Mouse (Mus musculus): Measurements from ENCODE around the gene Cxcl16. TPM values are rescaled to one million over a fixed set of nuclear protein-coding genes. Genes with fewer than 3 reads are reported as not detected.
"Not testable (repeated sequence)": the region's sequence is repeated elsewhere in the genome, so short reads cannot be mapped to it uniquely, and the experiment has no call there.

Gene Cxcl16
- polyA plus RNA-seq, 1 experiment from 2014 or later = 5.2 TPM

GRCm38 (mm10) chr11:70432048-70432894, 27.5 kb downstream of the Cxcl16 start, which contains the start of gene Arrb2:
Arrb2 (plus strand) TSS chr11:70432635.
- WGBS = under 1% methylated on average over 68 of the region's 75 CpGs
- H3K9ac ChIP-seq = peak within 1 kb of the TSS; percentile 90
- H3K36me3 ChIP-seq = peaks cover 13% of the 10 kb centered on the region
- ATAC-seq (ENCODE audit: low FRiP score, low read depth) = peak; percentile 97
- no peaks in the 10 kb centered on the region for H3K27me3 ChIP-seq
- no peaks in the 10 kb centered on the region for H3K9me3 ChIP-seq
- H3K4me2 ChIP-seq = peak within 1 kb of the TSS; percentile 78
- peak within 1 kb of the TSS; percentile 82 for H3K4me3 ChIP-seq
- peak within 1 kb of the TSS; percentile 93 for H3K27ac ChIP-seq (replicated peaks)
- H3K4me1 ChIP-seq (replicated peaks) = peaks cover 36% of the 10 kb centered on the region

DNA sequence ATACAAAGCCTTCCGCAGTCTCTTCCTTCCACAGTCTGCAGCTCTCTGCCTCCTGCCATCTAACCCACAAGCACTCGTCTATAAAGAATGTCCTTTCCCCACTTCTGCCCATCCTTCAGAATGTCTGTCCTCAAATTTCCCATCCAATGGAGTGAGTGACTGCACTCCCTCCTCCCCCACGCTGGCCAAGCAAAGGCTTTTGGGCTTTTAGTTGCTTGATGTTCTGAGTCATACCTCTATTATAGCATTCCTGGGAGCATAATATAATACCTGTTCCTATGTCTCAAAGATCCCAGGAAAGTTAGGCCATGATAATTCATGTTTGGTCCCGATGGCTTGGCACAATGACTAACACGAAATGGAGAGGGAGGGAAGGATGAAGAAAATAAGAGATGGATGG, 28.2 kb downstream of the Cxcl16 start:
- peak overlapping the region; percentile 93 for H3K27ac ChIP-seq (replicated peaks)
- peak overlapping the region; percentile 15; the same call in 1 of the 2 replicates for H3K9ac ChIP-seq
- WGBS = 22% methylated on average over 5 of the region's 5 CpGs

GRCm38 (mm10) chr11:70426598-70426997, 33.2 kb downstream of the Cxcl16 start:
- not testable (repeated sequence) for H3K27ac ChIP-seq (replicated peaks); H3K9me3 ChIP-seq; H3K27me3 ChIP-seq; ATAC-seq (ENCODE audit: low FRiP score, low read depth); H3K4me2 ChIP-seq; H3K4me3 ChIP-seq; H3K9ac ChIP-seq; H3K36me3 ChIP-seq
- H3K4me1 ChIP-seq (replicated peaks) = peaks cover 11% of the 10 kb centered on the region
- 65% methylated on average over 6 of the region's 6 CpGs for WGBS

More for the DNA sequence above, 28.2 kb downstream of the Cxcl16 start:
- Histone ChIP-seq H3K27me3 (no peaks in the 10 kb centered on the region), H3K4me3 (peak overlapping the region; percentile 82), H3K9me3 (no peaks in the 10 kb centered on the region), H3K4me2 (peak overlapping the region; percentile 78), H3K36me3 (peaks cover 7% of the 10 kb centered on the region), H3K4me1 (replicated peaks) (peaks cover 36% of the 10 kb centered on the region)
- ATAC-seq (ENCODE audit: low FRiP score, low read depth) = no peak

- Histone ChIP-seq H3K27me3 (no peaks in the 10 kb centered on the region), H3K36me3 (no peaks in the 10 kb centered on the region), H3K4me3 (no peak overlapping the region), H3K4me1 (replicated peaks) (no peaks in the 10 kb centered on the region), H3K4me2 (no peak overlapping the region), H3K27ac (replicated peaks) (no peak overlapping the region), H3K9me3 (no peaks in the 10 kb centered on the region), H3K9ac (no peak overlapping the region)
- WGBS = 75% methylated on average over 5 of the region's 5 CpGs
- ATAC-seq (ENCODE audit: low FRiP score, low read depth) = no peak
Measured at GRCm38 (mm10) chr11:70419486-70419885, 40.3 kb downstream of the Cxcl16 start.

DNA sequence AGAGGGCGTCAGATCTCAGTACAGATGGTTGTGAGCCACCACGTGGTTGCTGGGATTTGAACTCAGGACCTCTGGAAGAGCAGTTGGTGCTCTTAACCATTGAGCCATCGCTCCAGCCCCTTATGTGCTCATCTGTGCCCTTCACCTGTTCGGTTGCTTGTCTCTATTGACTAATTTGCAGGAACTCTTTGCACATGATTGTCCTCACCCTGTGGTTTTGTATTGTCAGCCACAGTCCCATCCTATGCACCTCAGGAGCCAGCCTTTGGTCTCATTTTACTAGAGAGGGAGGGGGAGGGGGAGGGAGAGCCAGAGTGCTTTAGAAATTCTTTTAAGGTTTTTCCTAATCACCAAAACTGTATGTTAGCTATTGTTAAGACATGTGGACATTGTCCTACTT, 41.6 kb downstream of the Cxcl16 start:
- H3K36me3 ChIP-seq = no peaks in the 10 kb centered on the region
- no peak overlapping the region for H3K4me3 ChIP-seq
- no peak overlapping the region for H3K27ac ChIP-seq (replicated peaks)
- 65% methylated on average over 4 of the region's 4 CpGs for WGBS
- no peaks in the 10 kb centered on the region for H3K9me3 ChIP-seq
- H3K4me1 ChIP-seq (replicated peaks) = no peaks in the 10 kb centered on the region
- no peak overlapping the region for H3K4me2 ChIP-seq
- no peak overlapping the region for H3K9ac ChIP-seq
- ATAC-seq (ENCODE audit: low FRiP score, low read depth) = no peak
- H3K27me3 ChIP-seq = no peaks in the 10 kb centered on the region

GRCm38 (mm10) chr11:70413961-70414360, 45.8 kb downstream of the Cxcl16 start:
- 4% methylated on average over 3 of the region's 3 CpGs for WGBS
- ATAC-seq (ENCODE audit: low FRiP score, low read depth) = no peak
- H3K27ac ChIP-seq (replicated peaks) = no peak overlapping the region

GRCm38 (mm10) chr11:70412591-70412990, 47.2 kb downstream of the Cxcl16 start:
- H3K27me3 ChIP-seq = no peaks in the 10 kb centered on the region
- H3K27ac ChIP-seq (replicated peaks) = no peak overlapping the region
- no peaks in the 10 kb centered on the region for H3K36me3 ChIP-seq
- WGBS = 77% methylated on average over 5 of the region's 5 CpGs
- H3K4me1 ChIP-seq (replicated peaks) = peaks cover 21% of the 10 kb centered on the region
- no peak overlapping the region for H3K4me2 ChIP-seq
- no peaks in the 10 kb centered on the region for H3K9me3 ChIP-seq
- H3K4me3 ChIP-seq = no peak overlapping the region
- no peak for ATAC-seq (ENCODE audit: low FRiP score, low read depth)
- no peak overlapping the region for H3K9ac ChIP-seq

More at GRCm38 (mm10) chr11:70413961-70414360, 45.8 kb downstream of the Cxcl16 start:
- H3K4me3 ChIP-seq = no peak overlapping the region
- no peaks in the 10 kb centered on the region for H3K36me3 ChIP-seq
- no peak overlapping the region for H3K4me2 ChIP-seq
- H3K9ac ChIP-seq = no peak overlapping the region
- peaks cover 8% of the 10 kb centered on the region for H3K4me1 ChIP-seq (replicated peaks)
- no peaks in the 10 kb centered on the region for H3K9me3 ChIP-seq
- H3K27me3 ChIP-seq = no peaks in the 10 kb centered on the region

- H3K9me3 ChIP-seq = no peaks in the 10 kb centered on the region
- peak overlapping the region; percentile 72; the same call in 1 of the 2 replicates for H3K27ac ChIP-seq (replicated peaks)
- peak overlapping the region; percentile 83 for H3K4me3 ChIP-seq
- H3K4me2 ChIP-seq = peak overlapping the region; percentile 83
- H3K27me3 ChIP-seq = no peaks in the 10 kb centered on the region
- no peak for ATAC-seq (ENCODE audit: low FRiP score, low read depth)
- peaks cover 26% of the 10 kb centered on the region for H3K4me1 ChIP-seq (replicated peaks)
- 64% methylated on average over 6 of the region's 6 CpGs for WGBS
- H3K36me3 ChIP-seq = 0 out of 2 replicates have a peak, but pooled peaks cover 3% of the 10 kb centered on the region
- peak overlapping the region; percentile 92 for H3K9ac ChIP-seq
Measured at GRCm38 (mm10) chr11:70410297-70410643, 49.5 kb downstream of the Cxcl16 start.

GRCm38 (mm10) chr11:70409594-70410296, 50.0 kb downstream of the Cxcl16 start, which contains the start of gene Pelp1:
Pelp1 (minus strand) TSS chr11:70410031.
- peak within 1 kb of the TSS; percentile 92 for H3K9ac ChIP-seq
- H3K36me3 ChIP-seq = 0 out of 2 replicates have a peak, but pooled peaks cover 6% of the 10 kb centered on the region
- H3K9me3 ChIP-seq = no peaks in the 10 kb centered on the region
- H3K4me1 ChIP-seq (replicated peaks) = peaks cover 26% of the 10 kb centered on the region
- peak; percentile 99 for ATAC-seq (ENCODE audit: low FRiP score, low read depth)
- H3K27ac ChIP-seq (replicated peaks) = peak within 1 kb of the TSS; percentile 72
- H3K4me2 ChIP-seq = peak within 1 kb of the TSS; percentile 83
- under 1% methylated on average over 59 of the region's 59 CpGs for WGBS
- peak within 1 kb of the TSS; percentile 83 for H3K4me3 ChIP-seq
- H3K27me3 ChIP-seq = no peaks in the 10 kb centered on the region

Small RNA genes lying within 50 kb of the gene (microRNA-seq; reads per million reads assigned to microRNA genes)
- not detected for gene Mir7115

Other genes with a start within 250 kb of the Cxcl16 start
- 7.6 and 8.1 TPM in 2 replicates for gene Slc16a11, start 247.2 kb downstream of the Cxcl16 start, polyA plus RNA-seq (2015; fragmentation: Nextera tagmentation; extraction: Ambion mirVana)
- 14.3 and 16.5 TPM in 2 replicates for gene Slc16a13, start 238.9 kb downstream of the Cxcl16 start, polyA plus RNA-seq (2015; fragmentation: Nextera tagmentation; extraction: Ambion mirVana)
- 5.5 and 5.6 TPM in 2 replicates for gene Bcl6b, start 230.2 kb downstream of the Cxcl16 start, polyA plus RNA-seq (2015; fragmentation: Nextera tagmentation; extraction: Ambion mirVana)
- 168 and 175 TPM in 2 replicates for gene 0610010K14Rik, start 222.1 kb downstream of the Cxcl16 start, polyA plus RNA-seq (2015; fragmentation: Nextera tagmentation; extraction: Ambion mirVana)
- 13.7 TPM in 2 replicates for gene Gm21988, start 220.2 kb downstream of the Cxcl16 start, polyA plus RNA-seq (2015; fragmentation: Nextera tagmentation; extraction: Ambion mirVana)
- gene Rnasek, start 220.1 kb downstream of the Cxcl16 start, polyA plus RNA-seq (2015; fragmentation: Nextera tagmentation; extraction: Ambion mirVana) = 394 and 408 TPM in 2 replicates
- gene Alox12, start 204.6 kb downstream of the Cxcl16 start, polyA plus RNA-seq (2015; fragmentation: Nextera tagmentation; extraction: Ambion mirVana) = 1.2 and 1.7 TPM in 2 replicates
- 0.08 TPM in 1 of 2 replicates, not detected in the other for gene Alox12e, start 137.4 kb downstream of the Cxcl16 start, polyA plus RNA-seq (2015; fragmentation: Nextera tagmentation; extraction: Ambion mirVana)
- gene Alox15, start 108.0 kb downstream of the Cxcl16 start, polyA plus RNA-seq (2015; fragmentation: Nextera tagmentation; extraction: Ambion mirVana) = not detected in 2 replicates
- gene Pelp1, start 50.0 kb downstream of the Cxcl16 start, polyA plus RNA-seq (2015; fragmentation: Nextera tagmentation; extraction: Ambion mirVana) = 30.7 and 33.6 TPM in 2 replicates
- 50.3 and 57.5 TPM in 2 replicates for gene Arrb2, start 27.3 kb downstream of the Cxcl16 start, polyA plus RNA-seq (2015; fragmentation: Nextera tagmentation; extraction: Ambion mirVana)
- gene Med11, start 8.1 kb downstream of the Cxcl16 start, polyA plus RNA-seq (2015; fragmentation: Nextera tagmentation; extraction: Ambion mirVana) = 45.6 and 49.2 TPM in 2 replicates
- gene Zmynd15, start 551 bp downstream of the Cxcl16 start, polyA plus RNA-seq (2015; fragmentation: Nextera tagmentation; extraction: Ambion mirVana) = 0.77 and 0.90 TPM in 2 replicates
- gene Tm4sf5, start 45.3 kb upstream of the Cxcl16 start, polyA plus RNA-seq (2015; fragmentation: Nextera tagmentation; extraction: Ambion mirVana) = 3.4 and 4.0 TPM in 2 replicates
- gene Vmo1, start 54.6 kb upstream of the Cxcl16 start, polyA plus RNA-seq (2015; fragmentation: Nextera tagmentation; extraction: Ambion mirVana) = 0.42 TPM in 1 of 2 replicates, not detected in the other
- 0.21 and 0.26 TPM in 2 replicates for gene Gltpd2, start 59.2 kb upstream of the Cxcl16 start, polyA plus RNA-seq (2015; fragmentation: Nextera tagmentation; extraction: Ambion mirVana)
- gene Psmb6, start 65.4 kb upstream of the Cxcl16 start, polyA plus RNA-seq (2015; fragmentation: Nextera tagmentation; extraction: Ambion mirVana) = 763 and 792 TPM in 2 replicates
- not detected in 2 replicates for gene Gm40193, start 73.0 kb upstream of the Cxcl16 start, polyA plus RNA-seq (2015; fragmentation: Nextera tagmentation; extraction: Ambion mirVana)
- 17.3 and 20.4 TPM in 2 replicates for gene Pld2, start 80.1 kb upstream of the Cxcl16 start, polyA plus RNA-seq (2015; fragmentation: Nextera tagmentation; extraction: Ambion mirVana)
- gene Mink1, start 102.9 kb upstream of the Cxcl16 start, polyA plus RNA-seq (2015; fragmentation: Nextera tagmentation; extraction: Ambion mirVana) = 18.1 and 20.5 TPM in 2 replicates
- not detected in 2 replicates for gene 4930544D05Rik, start 155.9 kb upstream of the Cxcl16 start, polyA plus RNA-seq (2015; fragmentation: Nextera tagmentation; extraction: Ambion mirVana)
- 0.24 and 0.51 TPM in 2 replicates for gene Chrne, start 159.2 kb upstream of the Cxcl16 start, polyA plus RNA-seq (2015; fragmentation: Nextera tagmentation; extraction: Ambion mirVana)
- gene Gp1ba, start 179.1 kb upstream of the Cxcl16 start, polyA plus RNA-seq (2015; fragmentation: Nextera tagmentation; extraction: Ambion mirVana) = 0.24 and 0.38 TPM in 2 replicates
- 94.8 and 109 TPM in 2 replicates for gene Rnf167, start 187.3 kb upstream of the Cxcl16 start, polyA plus RNA-seq (2015; fragmentation: Nextera tagmentation; extraction: Ambion mirVana)
- gene Slc25a11, start 187.5 kb upstream of the Cxcl16 start, polyA plus RNA-seq (2015; fragmentation: Nextera tagmentation; extraction: Ambion mirVana) = 167 and 176 TPM in 2 replicates
- 722 and 792 TPM in 2 replicates for gene Pfn1, start 194.7 kb upstream of the Cxcl16 start, polyA plus RNA-seq (2015; fragmentation: Nextera tagmentation; extraction: Ambion mirVana)
- gene Eno3, start 197.2 kb upstream of the Cxcl16 start, polyA plus RNA-seq (2015; fragmentation: Nextera tagmentation; extraction: Ambion mirVana) = 6.7 and 8.7 TPM in 2 replicates
- 152 and 164 TPM in 2 replicates for gene Spag7, start 209.4 kb upstream of the Cxcl16 start, polyA plus RNA-seq (2015; fragmentation: Nextera tagmentation; extraction: Ambion mirVana)
- gene Camta2, start 228.1 kb upstream of the Cxcl16 start, polyA plus RNA-seq (2015; fragmentation: Nextera tagmentation; extraction: Ambion mirVana) = 23.4 and 27.5 TPM in 2 replicates
- gene Inca1, start 240.2 kb upstream of the Cxcl16 start, polyA plus RNA-seq (2015; fragmentation: Nextera tagmentation; extraction: Ambion mirVana) = 1.8 and 1.9 TPM in 2 replicates
- 1.7 and 1.9 TPM in 2 replicates for gene Kif1c, start 240.6 kb upstream of the Cxcl16 start, polyA plus RNA-seq (2015; fragmentation: Nextera tagmentation; extraction: Ambion mirVana)